Mouse (Mus musculus) ES-E14 (cell line): ENCODE data around the gene Pla2g12b. TPM values are rescaled to one million over a fixed set of nuclear protein-coding genes. Genes with fewer than 3 reads are reported as not detected.

Experiments used
- DNase-seq: peaks from one replicate; pipeline ENCODE4 v3.0.0-alpha.2; 2013; ENCODE audit warnings: low read depth, low spot score
- H3K27ac ChIP-seq: 2 replicates; pipeline ENCODE4 v1.5.1; 2012; ENCODE audit warnings: low read depth, mild to moderate bottlenecking, low read length, moderate library complexity, mixed read lengths; ENCODE audit not compliant: poor library complexity, insufficient read depth, severe bottlenecking
- H3K36me3 ChIP-seq: 2 replicates; pipeline ENCODE4 v1.6.1; 2012; ENCODE audit warnings: mild to moderate bottlenecking, low read length, moderate library complexity, mixed read lengths; ENCODE audit not compliant: control insufficient read depth, poor library complexity, insufficient read depth, severe bottlenecking
- H3K4me1 ChIP-seq, 2 experiments: fragments of 150-350 bp in 1 of 2; sonication (generic) in 1 of 2; 2 replicates each; pipeline ENCODE4 v1.6.1; 2012; ENCODE audit warnings: low read length in 2 of 2, mild to moderate bottlenecking in 1 of 2, mixed read lengths in 1 of 2; ENCODE audit not compliant: control insufficient read depth in 2 of 2, insufficient read depth in 2 of 2, poor library complexity in 1 of 2
- H3K4me3 ChIP-seq, 2 experiments: fragments of 150-350 bp in 1 of 2; sonication (generic) in 1 of 2; 2 replicates each; pipeline ENCODE4 v1.5.1; 2012; ENCODE audit warnings: low read length in 2 of 2, low read depth in 1 of 2, mild to moderate bottlenecking in 1 of 2, mixed read lengths in 1 of 2; ENCODE audit not compliant: insufficient read depth in 1 of 2, poor library complexity in 1 of 2, severe bottlenecking in 1 of 2
- H3K9ac ChIP-seq: 2 replicates; pipeline ENCODE4 v1.6.1; 2012; ENCODE audit warnings: low read depth, mild to moderate bottlenecking, low read length, mixed read lengths; ENCODE audit not compliant: poor library complexity, insufficient read depth, severe bottlenecking
- H3K9me3 ChIP-seq: fragments of 150-350 bp; sonication (generic); 2 replicates; pipeline ENCODE4 v1.6.1; 2012; ENCODE audit warnings: low read depth, mild to moderate bottlenecking, low read length; ENCODE audit not compliant: control insufficient read depth, insufficient read depth
- CHD2 ChIP-seq: IDR thresholded peaks from 2 replicates; pipeline ENCODE4 v1.6.1; 2014; ENCODE audit warnings: mild to moderate bottlenecking, low read depth, low read length, inconsistent platforms
- HCFC1 ChIP-seq: IDR thresholded peaks from 2 replicates; pipeline ENCODE4 v1.6.1; 2012; ENCODE audit warnings: low read length, inconsistent platforms, borderline replicate concordance; ENCODE audit not compliant: insufficient read depth
- MAFK ChIP-seq: IDR thresholded peaks from 2 replicates; pipeline ENCODE4 v1.6.1; 2014; ENCODE audit warnings: mild to moderate bottlenecking, low read depth, low read length, inconsistent platforms; ENCODE audit not compliant: insufficient read depth
- ZC3H11A ChIP-seq: IDR thresholded peaks from 2 replicates; pipeline ENCODE4 v1.6.1; 2012; ENCODE audit warnings: low read depth, mild to moderate bottlenecking, inconsistent platforms, low read length, borderline replicate concordance
- ZNF384 ChIP-seq: IDR thresholded peaks from 2 replicates; pipeline ENCODE4 v1.6.1; 2012; ENCODE audit warnings: low read depth, low read length, inconsistent platforms
- in situ Hi-C, 2 experiments: fragments of 600-800 bp; cut with MboI; formaldehyde crosslinking; loops; one replicate each; pipeline ENCODE4 v1.15.1; 2025; ENCODE audit warnings: low sequenced_read_pairs in 2 of 2, inconsistent platforms in 1 of 2; ENCODE audit not compliant: unreplicated experiment in 2 of 2
- total RNA-seq: library from RNA; depleted of rRNA; stranded (reverse); fragments of 300-350 nt; gene quantifications from 2 replicates; pipeline ENCODE4 v1.2.3, GENCODE M21; 2012

Gene Pla2g12b
- total RNA-seq, 1 experiment: 2.1 TPM

DNA sequence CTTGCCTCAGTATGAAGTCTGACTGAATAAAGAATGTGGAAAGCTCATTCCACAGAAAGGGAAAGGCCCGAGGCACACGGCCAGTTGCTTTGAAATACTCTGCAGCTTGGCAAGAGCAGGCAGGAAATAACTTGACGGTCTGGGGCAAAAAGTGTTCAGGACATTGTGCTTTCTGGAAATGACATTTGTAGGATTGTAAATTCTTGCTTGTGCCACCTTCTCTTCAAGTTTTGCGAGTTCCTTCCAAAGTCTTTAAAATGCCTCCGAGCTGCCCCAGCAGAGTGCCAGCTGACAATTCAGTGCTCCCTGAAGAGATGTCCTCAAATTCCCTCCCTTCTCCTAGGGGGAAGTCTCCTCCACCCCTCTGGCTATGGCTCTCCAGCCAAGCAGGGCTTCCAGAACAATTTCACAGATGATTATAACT is 36.1 kb downstream of the Pla2g12b start:
- Histone ChIP-seq H3K9ac (no peak overlapping the region), H3K9me3 (no peaks in the 10 kb centered on the region), H3K36me3 (no peaks in the 10 kb centered on the region), H3K4me1 (no peaks in the 10 kb centered on the region), H3K4me3 (no peak overlapping the region), H3K27ac (no peak overlapping the region)
- no peak for TF ChIP-seq MAFK
- TF ChIP-seq ZNF384: no peak
- TF ChIP-seq ZC3H11A: no peak
- TF ChIP-seq HCFC1: no peak
- TF ChIP-seq CHD2: no peak
- DNase-seq: no peak
- in situ Hi-C loops: no loop called here

DNA sequence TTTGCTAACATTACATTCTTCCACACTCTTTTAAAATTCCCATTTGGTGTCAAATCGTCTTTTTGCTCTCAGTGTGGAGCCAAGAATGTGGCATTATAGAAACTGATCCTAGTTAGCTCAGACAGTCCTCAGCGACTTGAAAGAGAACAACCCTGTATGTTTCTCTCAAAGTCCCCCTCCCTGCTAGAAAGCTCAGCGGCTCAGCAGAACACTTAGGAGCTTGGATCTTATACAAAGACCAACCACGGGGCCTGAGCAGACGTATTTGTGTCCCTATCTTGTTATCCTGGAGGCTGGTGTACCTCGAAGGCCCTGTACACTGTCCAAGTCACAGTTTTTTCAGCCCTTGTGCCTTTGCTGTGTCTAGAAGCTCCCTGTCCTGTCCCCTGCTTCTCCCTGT is 36.7 kb downstream of the Pla2g12b start:
- Histone ChIP-seq H3K27ac (no peak overlapping the region), H3K9ac (no peak overlapping the region), H3K9me3 (no peaks in the 10 kb centered on the region), H3K4me3 (no peak overlapping the region), H3K4me1 (no peaks in the 10 kb centered on the region), H3K36me3 (no peaks in the 10 kb centered on the region)
- DNase-seq: no peak
- in situ Hi-C loops: no loop called here
- TF ChIP-seq HCFC1: no peak
- no peak for TF ChIP-seq ZC3H11A
- no peak for TF ChIP-seq MAFK
- TF ChIP-seq ZNF384: no peak
- no peak for TF ChIP-seq CHD2

DNA sequence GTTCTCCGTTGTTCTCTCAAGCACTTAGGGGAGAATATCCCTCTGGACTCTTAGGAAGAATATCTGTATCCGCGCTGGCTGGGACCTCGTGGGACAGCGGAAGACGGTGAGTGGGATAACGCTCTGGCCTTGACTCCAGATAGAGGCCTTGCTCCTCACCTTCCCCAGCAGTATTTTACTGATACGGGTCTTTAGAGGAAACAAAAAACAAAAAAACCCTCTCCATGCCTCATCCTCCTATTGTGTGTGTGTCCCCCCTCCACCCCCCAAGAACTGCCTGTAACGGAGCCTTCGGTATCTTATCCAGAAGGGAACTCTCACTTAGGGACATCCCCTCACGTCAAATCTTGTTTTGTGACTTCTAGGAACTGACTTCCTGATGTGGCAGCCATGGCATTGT is 38.3 kb downstream of the Pla2g12b start, which contains the start of gene Oit3:
TSS of gene Oit3 (minus strand) at position 44 of the 400 bp plus-strand sequence.
- DNase-seq: no peak
- no peak within 1 kb of the TSS for H3K9ac ChIP-seq
- H3K27ac ChIP-seq: no peak within 1 kb of the TSS
- no peak within 1 kb of the TSS for H3K4me3 ChIP-seq
- H3K36me3 ChIP-seq: no peaks in the 10 kb centered on the region
- H3K9me3 ChIP-seq: no peaks in the 10 kb centered on the region
- TF ChIP-seq HCFC1 (no peak), CHD2 (no peak), ZC3H11A (no peak), MAFK (no peak), ZNF384 (no peak)
- in situ Hi-C loops: no loop called here
- no peaks in the 10 kb centered on the region for H3K4me1 ChIP-seq

DNA sequence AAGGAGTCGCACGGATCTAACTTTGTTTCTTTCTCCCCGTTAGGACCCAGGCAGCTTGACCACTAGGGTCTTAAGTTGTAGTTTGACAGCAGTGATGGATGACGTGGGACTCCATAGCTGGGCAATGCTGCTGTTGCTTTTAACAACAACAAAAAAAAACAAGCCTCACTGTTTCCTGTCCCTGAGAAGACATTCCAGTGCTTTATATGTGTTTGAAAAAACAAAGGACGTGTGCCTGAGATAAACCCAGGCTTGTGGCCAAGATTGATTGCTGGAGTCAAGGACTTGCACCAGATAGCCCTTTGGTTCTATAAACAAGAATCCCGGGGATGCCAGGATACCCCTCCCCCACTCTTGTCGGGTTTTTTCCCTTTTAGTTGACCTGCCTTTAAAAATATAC is 39.8 kb downstream of the Pla2g12b start:
- Histone ChIP-seq H3K36me3 (no peaks in the 10 kb centered on the region), H3K4me1 (no peaks in the 10 kb centered on the region; a peak in 1 of 4 replicates), H3K9me3 (no peaks in the 10 kb centered on the region), H3K4me3 (no peak overlapping the region), H3K27ac (no peak overlapping the region), H3K9ac (no peak overlapping the region)
- in situ Hi-C loops: no loop called here
- no peak for DNase-seq
- TF ChIP-seq MAFK: no peak
- no peak for TF ChIP-seq CHD2
- TF ChIP-seq HCFC1: no peak
- no peak for TF ChIP-seq ZC3H11A
- TF ChIP-seq ZNF384: no peak

DNA sequence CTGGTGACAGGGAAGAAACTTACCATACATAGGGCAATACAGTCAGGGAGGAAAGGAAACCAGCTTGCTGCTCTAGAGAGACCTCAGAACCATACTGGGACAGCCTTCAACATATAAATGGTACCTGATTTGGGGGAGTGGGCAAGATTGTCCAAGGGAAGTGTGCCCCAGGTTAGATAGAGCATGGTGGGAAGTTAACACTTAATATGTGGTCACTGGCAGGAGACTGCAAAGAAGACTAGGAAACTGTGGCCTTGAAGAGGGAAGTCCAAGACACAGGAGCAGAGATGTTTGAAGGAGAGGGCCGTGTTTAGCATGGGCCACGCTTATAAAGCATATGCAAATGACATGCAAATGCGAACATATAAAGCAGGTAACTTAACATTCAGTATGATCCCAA is 40.6 kb downstream of the Pla2g12b start:
- no peak for DNase-seq
- in situ Hi-C loops: no loop called here
- Histone ChIP-seq H3K4me1 (no peaks in the 10 kb centered on the region; a peak in 1 of 4 replicates), H3K4me3 (no peak overlapping the region), H3K9me3 (no peaks in the 10 kb centered on the region), H3K9ac (no peak overlapping the region), H3K27ac (no peak overlapping the region), H3K36me3 (no peaks in the 10 kb centered on the region)
- no peak for TF ChIP-seq HCFC1
- TF ChIP-seq CHD2: no peak
- no peak for TF ChIP-seq ZC3H11A
- no peak for TF ChIP-seq MAFK
